Mouse (Mus musculus) lung, embryonic 16.5 days (tissue): ENCODE data around the gene Ush1c. TPM values are rescaled to one million over a fixed set of nuclear protein-coding genes. Genes with fewer than 3 reads are reported as not detected.
A peak's percentile ranks its signal among the peaks of the same experiment; 100 is the strongest.

Experiments
- ATAC-seq: fragments of 200-750 bp; cut with Nextera tagmentation; 2 replicates; pipeline ENCODE4 v1.8.0; 2017; ENCODE audit warnings: low read depth, mild to moderate bottlenecking, moderate library complexity
- H3K27ac ChIP-seq: fragments of 300-500 bp; sonication (generic); 2 replicates; pipeline ENCODE4 v1.5.1; 2014; ENCODE audit warnings: mild to moderate bottlenecking, control low read depth, low read length
- H3K27me3 ChIP-seq: fragments of 300-500 bp; sonication (generic); 2 replicates; pipeline ENCODE4 v1.6.1; 2014; ENCODE audit warnings: low read depth, low read length, mixed read lengths; ENCODE audit not compliant: control insufficient read depth, insufficient read depth
- H3K36me3 ChIP-seq: fragments of 300-500 bp; sonication (generic); 2 replicates; pipeline ENCODE4 v1.6.1; 2014; ENCODE audit warnings: low read length; ENCODE audit not compliant: control insufficient read depth, insufficient read depth
- H3K4me1 ChIP-seq: fragments of 300-500 bp; sonication (generic); replicated peaks from 2 replicates; pipeline ENCODE4 v1.6.1; 2014; ENCODE audit warnings: low read length, mixed read lengths; ENCODE audit not compliant: control insufficient read depth, insufficient read depth
- H3K4me2 ChIP-seq: fragments of 300-500 bp; sonication (generic); 2 replicates; pipeline ENCODE4 v1.6.1; 2014; ENCODE audit warnings: low read depth, low read length, control low read depth
- H3K4me3 ChIP-seq: fragments of 300-500 bp; sonication (generic); 2 replicates; pipeline ENCODE4 v1.5.1; 2014; ENCODE audit warnings: mild to moderate bottlenecking, low read length, control low read depth
- H3K9ac ChIP-seq: fragments of 300-500 bp; sonication (generic); 2 replicates; pipeline ENCODE4 v1.6.1; 2014; ENCODE audit warnings: low read length, control low read depth
- H3K9me3 ChIP-seq: fragments of 300-500 bp; sonication (generic); 2 replicates; pipeline ENCODE4 v1.6.1; 2016; ENCODE audit warnings: low read length; ENCODE audit not compliant: control insufficient read depth
- WGBS: fragments of 180-500 bp; shearing (Covaris S2); extraction: QIAGEN DNeasy Blood & Tissue Kit; methylation state at CpG from one replicate; pipeline ENCODE4 v1.1.7; 2014; 5-methylcytosine and 5-hydroxymethylcytosine counted together
- polyA plus RNA-seq: library from polyadenylated mRNA; unstranded; fragments of >200 nt; fragmentation: Nextera tagmentation; extraction: Ambion mirVana; gene quantifications from 2 replicates; pipeline ENCODE4 v1.2.1, GENCODE M21; 2015

The Ush1c gene
- polyA plus RNA-seq, 1 experiment from 2014 or later, result 0.19 TPM

- Histone ChIP-seq H3K27ac (no peak overlapping the region), H3K4me3 (no peak overlapping the region), H3K9ac (no peak overlapping the region), H3K27me3 (peaks cover 3% of the 10 kb centered on the region; the same call in 1 of the 2 replicates), H3K4me2 (no peak overlapping the region), H3K4me1 (no peaks in the 10 kb centered on the region), H3K9me3 (no peaks in the 10 kb centered on the region), H3K36me3 (no peaks in the 10 kb centered on the region)
- 56% methylated on average over 8 of the region's 8 CpGs for WGBS
- no peak for ATAC-seq
Measured at GRCm38 (mm10) chr7:46220591-46221129, 17.6 kb downstream of the Ush1c start.

GRCm38 (mm10) chr7:46218415-46218814, 19.9 kb downstream of the Ush1c start:
- H3K27me3 ChIP-seq, result peaks cover 3% of the 10 kb centered on the region; the same call in 1 of the 2 replicates
- no peak overlapping the region for H3K27ac ChIP-seq
- H3K4me2 ChIP-seq, result no peak overlapping the region
- peak; percentile 45; the same call in 1 of the 2 replicates for ATAC-seq
- H3K4me1 ChIP-seq, result no peaks in the 10 kb centered on the region
- H3K36me3 ChIP-seq, result no peaks in the 10 kb centered on the region
- H3K4me3 ChIP-seq, result no peak overlapping the region
- no peaks in the 10 kb centered on the region for H3K9me3 ChIP-seq
- 11% methylated on average over 11 of the region's 11 CpGs for WGBS
- no peak overlapping the region for H3K9ac ChIP-seq

GRCm38 (mm10) chr7:46216481-46216880, 21.8 kb downstream of the Ush1c start:
- Histone ChIP-seq H3K9me3 (no peaks in the 10 kb centered on the region), H3K4me2 (no peak overlapping the region), H3K36me3 (no peaks in the 10 kb centered on the region), H3K27ac (no peak overlapping the region), H3K4me3 (no peak overlapping the region), H3K27me3 (peaks cover 3% of the 10 kb centered on the region; the same call in 1 of the 2 replicates), H3K9ac (no peak overlapping the region), H3K4me1 (no peaks in the 10 kb centered on the region)
- no peak for ATAC-seq
- 62% methylated on average over 2 of the region's 2 CpGs for WGBS

GRCm38 (mm10) chr7:46210276-46210675, 28.0 kb downstream of the Ush1c start:
- H3K36me3 ChIP-seq, result no peaks in the 10 kb centered on the region
- no peak overlapping the region for H3K9ac ChIP-seq
- H3K9me3 ChIP-seq, result no peaks in the 10 kb centered on the region
- no peak overlapping the region for H3K4me3 ChIP-seq
- 82% methylated on average over 6 of the region's 6 CpGs for WGBS
- H3K4me2 ChIP-seq, result no peak overlapping the region
- no peak for ATAC-seq
- no peaks in the 10 kb centered on the region for H3K27me3 ChIP-seq
- H3K4me1 ChIP-seq, result no peaks in the 10 kb centered on the region
- no peak overlapping the region for H3K27ac ChIP-seq

GRCm38 (mm10) chr7:46208131-46208530, 30.2 kb downstream of the Ush1c start:
- WGBS, result 82% methylated on average over 8 of the region's 8 CpGs
- Histone ChIP-seq H3K4me3 (no peak overlapping the region), H3K27me3 (no peaks in the 10 kb centered on the region), H3K9ac (no peak overlapping the region), H3K4me1 (no peaks in the 10 kb centered on the region), H3K36me3 (no peaks in the 10 kb centered on the region), H3K4me2 (no peak overlapping the region), H3K27ac (no peak overlapping the region), H3K9me3 (no peaks in the 10 kb centered on the region)
- ATAC-seq, result no peak

- H3K4me3 ChIP-seq, result no peak overlapping the region
- H3K9me3 ChIP-seq, result no peaks in the 10 kb centered on the region
- ATAC-seq, result no peak
- H3K4me1 ChIP-seq, result no peaks in the 10 kb centered on the region
- H3K27ac ChIP-seq, result no peak overlapping the region
- no peaks in the 10 kb centered on the region for H3K27me3 ChIP-seq
- no peaks in the 10 kb centered on the region for H3K36me3 ChIP-seq
- H3K4me2 ChIP-seq, result no peak overlapping the region
- WGBS, result 54% methylated on average over 6 of the region's 6 CpGs
- H3K9ac ChIP-seq, result no peak overlapping the region
Measured at GRCm38 (mm10) chr7:46204775-46205174, 33.5 kb downstream of the Ush1c start.

GRCm38 (mm10) chr7:46204046-46204471, 34.2 kb downstream of the Ush1c start:
- WGBS, result 33% methylated on average over 11 of the region's 11 CpGs
- no peaks in the 10 kb centered on the region for H3K27me3 ChIP-seq
- H3K36me3 ChIP-seq, result no peaks in the 10 kb centered on the region

GRCm38 (mm10) chr7:46201649-46202048, 36.7 kb downstream of the Ush1c start:
- Histone ChIP-seq H3K27ac (no peak overlapping the region), H3K27me3 (no peaks in the 10 kb centered on the region), H3K4me2 (no peak overlapping the region), H3K36me3 (no peaks in the 10 kb centered on the region), H3K4me1 (no peaks in the 10 kb centered on the region), H3K9me3 (no peaks in the 10 kb centered on the region), H3K9ac (no peak overlapping the region), H3K4me3 (no peak overlapping the region)
- 15% methylated on average over 14 of the region's 14 CpGs for WGBS
- ATAC-seq, result 0 out of 2 replicates have a peak, but pooled peaks have one; percentile 42

More at GRCm38 (mm10) chr7:46204046-46204471, 34.2 kb downstream of the Ush1c start:
- Histone ChIP-seq H3K9me3 (no peaks in the 10 kb centered on the region), H3K4me2 (no peak overlapping the region), H3K9ac (no peak overlapping the region), H3K4me1 (no peaks in the 10 kb centered on the region), H3K4me3 (no peak overlapping the region), H3K27ac (no peak overlapping the region)
- no peak for ATAC-seq

GRCm38 (mm10) chr7:46200021-46200420, 38.3 kb downstream of the Ush1c start:
- WGBS, result 66% methylated on average over 6 of the region's 6 CpGs
- Histone ChIP-seq H3K36me3 (no peaks in the 10 kb centered on the region), H3K9ac (no peak overlapping the region), H3K27ac (no peak overlapping the region), H3K27me3 (no peaks in the 10 kb centered on the region), H3K4me3 (no peak overlapping the region), H3K9me3 (no peaks in the 10 kb centered on the region), H3K4me1 (no peaks in the 10 kb centered on the region), H3K4me2 (no peak overlapping the region)
- ATAC-seq, result no peak

GRCm38 (mm10) chr7:46195356-46195755, 42.9 kb downstream of the Ush1c start:
- 76% methylated on average over 5 of the region's 5 CpGs for WGBS
- Histone ChIP-seq H3K9ac (no peak overlapping the region), H3K9me3 (no peaks in the 10 kb centered on the region), H3K4me2 (no peak overlapping the region), H3K27ac (no peak overlapping the region), H3K36me3 (no peaks in the 10 kb centered on the region), H3K27me3 (no peaks in the 10 kb centered on the region), H3K4me3 (no peak overlapping the region), H3K4me1 (no peaks in the 10 kb centered on the region)
- no peak for ATAC-seq
